Mouse (Mus musculus) Muller cell, postnatal 12 days (primary cell): ENCODE measurements around the gene Gm17581.
"Not testable (repeated sequence)": the region's sequence is repeated elsewhere in the genome, so short reads cannot be mapped to it uniquely, and the experiment has no call there.

ENCODE experiments used
- DNase-seq: peaks from one replicate; pipeline ENCODE4 v3.0.0-alpha.2; 2015; ENCODE audit errors: inconsistent ontology term

Gene Gm17581

GRCm38 (mm10) chr2:155737803-155738202 lies 2.1 kb upstream of the Gm17581 start:
- no peak for DNase-seq

- DNase-seq, result no peak
Measured at GRCm38 (mm10) chr2:155736936-155737335, 1.3 kb upstream of the Gm17581 start.

- no peak for DNase-seq
Measured at GRCm38 (mm10) chr2:155735080-155735479, 586 bp downstream of the Gm17581 start.

- peak; percentile 87 for DNase-seq
Measured at GRCm38 (mm10) chr2:155729158-155729645, 6.5 kb downstream of the Gm17581 start, which contains the start of gene Edem2. Gene Edem2 (minus strand): TSS chr2:155729475.

- DNase-seq, result no peak
Measured at GRCm38 (mm10) chr2:155728742-155729141, 6.9 kb downstream of the Gm17581 start.

- DNase-seq, result no peak
Measured at GRCm38 (mm10) chr2:155727764-155728395, 7.8 kb downstream of the Gm17581 start.

- DNase-seq, result no peak
Measured at GRCm38 (mm10) chr2:155726302-155726701, 9.4 kb downstream of the Gm17581 start.

- no peak for DNase-seq
Measured at GRCm38 (mm10) chr2:155724526-155724925, 11.1 kb downstream of the Gm17581 start.

GRCm38 (mm10) chr2:155724036-155724435 lies 11.6 kb downstream of the Gm17581 start:
- DNase-seq, result no peak

GRCm38 (mm10) chr2:155720585-155720984 lies 15.1 kb downstream of the Gm17581 start:
- DNase-seq, result no peak

- DNase-seq, result no peak
Measured at GRCm38 (mm10) chr2:155717082-155717990, 18.3 kb downstream of the Gm17581 start.

GRCm38 (mm10) chr2:155710557-155710956 lies 25.1 kb downstream of the Gm17581 start:
- DNase-seq, result no peak

GRCm38 (mm10) chr2:155707251-155707650 lies 28.4 kb downstream of the Gm17581 start:
- DNase-seq, result peak; percentile 65

GRCm38 (mm10) chr2:155703630-155704029 lies 32.0 kb downstream of the Gm17581 start:
- DNase-seq, result no peak

- no peak for DNase-seq
Measured at GRCm38 (mm10) chr2:155701399-155701919, 34.2 kb downstream of the Gm17581 start.

- DNase-seq, result not testable (repeated sequence)
Measured at GRCm38 (mm10) chr2:155698443-155698842, 37.2 kb downstream of the Gm17581 start.

- DNase-seq, result no peak
Measured at GRCm38 (mm10) chr2:155696851-155697250, 38.8 kb downstream of the Gm17581 start.

- DNase-seq, result peak; percentile 83
Measured at GRCm38 (mm10) chr2:155696091-155696558, 39.5 kb downstream of the Gm17581 start.

GRCm38 (mm10) chr2:155695316-155695715 lies 40.4 kb downstream of the Gm17581 start:
- DNase-seq, result no peak

- DNase-seq, result no peak
Measured at GRCm38 (mm10) chr2:155694564-155694963, 41.1 kb downstream of the Gm17581 start.

GRCm38 (mm10) chr2:155693136-155693535 lies 42.5 kb downstream of the Gm17581 start:
- DNase-seq, result peak; percentile 74
